Mouse (Mus musculus) intestine, postnatal 0 days (tissue): ENCODE data around the gene Pink1. TPM values are rescaled to one million over a fixed set of nuclear protein-coding genes. Genes with fewer than 3 reads are reported as not detected.

ENCODE experiments used
- ATAC-seq: fragments of 200-750 bp; cut with Nextera tagmentation; 2 replicates; pipeline ENCODE4 v1.8.0; 2017; ENCODE audit warnings: mild to moderate bottlenecking, moderate TSS enrichment, moderate library complexity
- H3K27ac ChIP-seq: fragments of 300-500 bp; sonication (generic); 2 replicates; pipeline ENCODE4 v1.5.1; 2014; ENCODE audit warnings: mild to moderate bottlenecking, low read depth, low read length, moderate library complexity
- H3K27me3 ChIP-seq: fragments of 300-500 bp; sonication (generic); replicated peaks from 2 replicates; pipeline ENCODE4 v1.6.1; 2014; ENCODE audit warnings: low read length, mixed read lengths; ENCODE audit not compliant: control insufficient read depth, insufficient read depth
- H3K36me3 ChIP-seq: fragments of 300-500 bp; sonication (generic); 2 replicates; pipeline ENCODE4 v1.6.1; 2014; ENCODE audit warnings: mild to moderate bottlenecking, moderate library complexity; ENCODE audit not compliant: control insufficient read depth, insufficient read depth
- H3K4me1 ChIP-seq: fragments of 300-500 bp; sonication (generic); replicated peaks from 2 replicates; pipeline ENCODE4 v1.6.1; 2014; ENCODE audit warnings: antibody characterized with exemption, low read length, mixed read lengths; ENCODE audit not compliant: control insufficient read depth, insufficient read depth
- H3K4me2 ChIP-seq: fragments of 300-500 bp; sonication (generic); replicated peaks from 2 replicates; pipeline ENCODE4 v1.6.1; 2014; ENCODE audit warnings: low read depth, mild to moderate bottlenecking, moderate library complexity
- H3K4me3 ChIP-seq: fragments of 300-500 bp; sonication (generic); 2 replicates; pipeline ENCODE4 v1.5.1; 2014; ENCODE audit warnings: low read depth, low read length
- H3K9ac ChIP-seq: fragments of 300-500 bp; sonication (generic); 2 replicates; pipeline ENCODE4 v1.6.1; 2014; ENCODE audit warnings: mild to moderate bottlenecking, low read depth, low read length
- H3K9me3 ChIP-seq: fragments of 300-500 bp; sonication (generic); 2 replicates; pipeline ENCODE4 v1.6.1; 2016; ENCODE audit warnings: mixed run types; ENCODE audit not compliant: control insufficient read depth
- CTCF ChIP-seq: sonication (generic); IDR thresholded peaks from 2 replicates; pipeline ENCODE4 v1.5.1; 2016; ENCODE audit warnings: low read depth, mild to moderate bottlenecking, control low read depth, antibody characterized with exemption, moderate library complexity
- WGBS: fragments of 180-500 bp; shearing (Covaris S2); extraction: QIAGEN DNeasy Blood & Tissue Kit; methylation state at CpG from one replicate; pipeline ENCODE4 v1.1.7; 2014; 5-methylcytosine and 5-hydroxymethylcytosine counted together
- polyA plus RNA-seq: library from polyadenylated mRNA; unstranded; fragments of >200 nt; fragmentation: Nextera tagmentation; extraction: Ambion mirVana; gene quantifications from 2 replicates; pipeline ENCODE4 v1.2.1, GENCODE M21; 2015

Gene Pink1
- polyA plus RNA-seq, 1 experiment from 2014 or later = 65.8 TPM

- H3K4me1 ChIP-seq = peaks cover 4% of the 10 kb centered on the region; the same call in 1 of the 2 replicates
- ATAC-seq = peak; percentile 99
- peaks cover 22% of the 10 kb centered on the region for H3K36me3 ChIP-seq
- TF ChIP-seq CTCF = peak; percentile 26; the same call in 1 of the 2 replicates
- H3K4me2 ChIP-seq = peak within 1 kb of the TSS; percentile 89
- under 1% methylated on average over 63 of the region's 64 CpGs for WGBS
- H3K4me3 ChIP-seq = peak within 1 kb of the TSS; percentile 79
- no peaks in the 10 kb centered on the region for H3K27me3 ChIP-seq
- H3K9me3 ChIP-seq = no peaks in the 10 kb centered on the region
- H3K27ac ChIP-seq = no peak within 1 kb of the TSS
- H3K9ac ChIP-seq = peak within 1 kb of the TSS; percentile 75
These were observed 21.6 kb downstream of the Pink1 start, which contains the start of gene Ddost for GRCm38 (mm10) chr4:138304340-138305104. TSS of gene Ddost (plus strand) at chr4:138304730.

DNA sequence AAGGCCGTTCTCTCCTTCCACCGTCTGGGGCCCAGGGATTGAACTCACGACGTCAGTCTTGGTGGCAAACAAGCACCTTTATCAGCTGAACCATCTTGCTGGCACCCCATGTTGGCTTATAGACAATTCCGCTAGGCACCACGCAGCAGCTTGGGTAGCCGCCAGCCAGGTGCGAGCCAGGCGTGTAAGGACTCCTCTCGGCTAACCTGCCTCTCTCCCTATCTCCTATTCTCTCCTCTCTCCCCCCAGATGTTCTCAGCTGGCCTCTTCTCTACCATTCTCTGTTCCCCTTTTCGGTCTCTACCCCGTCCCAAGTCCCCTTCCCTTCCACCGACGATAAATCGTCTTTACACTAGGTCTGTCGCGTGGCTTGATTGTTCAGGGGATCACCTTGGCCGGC, 22.4 kb downstream of the Pink1 start:
- Histone ChIP-seq H3K4me2 (peak overlapping the region; percentile 89), H3K27ac (no peak overlapping the region), H3K9ac (peak overlapping the region; percentile 49), H3K4me3 (peak overlapping the region; percentile 79), H3K9me3 (no peaks in the 10 kb centered on the region), H3K27me3 (no peaks in the 10 kb centered on the region), H3K36me3 (peaks cover 14% of the 10 kb centered on the region), H3K4me1 (peaks cover 4% of the 10 kb centered on the region; the same call in 1 of the 2 replicates)
- TF ChIP-seq CTCF = no peak
- WGBS = 9% methylated on average over 18 of the region's 18 CpGs
- no peak for ATAC-seq

GRCm38 (mm10) chr4:138303011-138303410, 23.1 kb downstream of the Pink1 start:
- no peak for ATAC-seq
- Histone ChIP-seq H3K27ac (no peak overlapping the region), H3K9ac (no peak overlapping the region), H3K36me3 (peaks cover 9% of the 10 kb centered on the region), H3K4me2 (no peak overlapping the region; the same call in 1 of the 2 replicates), H3K4me3 (no peak overlapping the region), H3K9me3 (no peaks in the 10 kb centered on the region), H3K4me1 (peaks cover 4% of the 10 kb centered on the region; the same call in 1 of the 2 replicates), H3K27me3 (no peaks in the 10 kb centered on the region)
- 77% methylated on average over 3 of the region's 3 CpGs for WGBS
- TF ChIP-seq CTCF = no peak

DNA sequence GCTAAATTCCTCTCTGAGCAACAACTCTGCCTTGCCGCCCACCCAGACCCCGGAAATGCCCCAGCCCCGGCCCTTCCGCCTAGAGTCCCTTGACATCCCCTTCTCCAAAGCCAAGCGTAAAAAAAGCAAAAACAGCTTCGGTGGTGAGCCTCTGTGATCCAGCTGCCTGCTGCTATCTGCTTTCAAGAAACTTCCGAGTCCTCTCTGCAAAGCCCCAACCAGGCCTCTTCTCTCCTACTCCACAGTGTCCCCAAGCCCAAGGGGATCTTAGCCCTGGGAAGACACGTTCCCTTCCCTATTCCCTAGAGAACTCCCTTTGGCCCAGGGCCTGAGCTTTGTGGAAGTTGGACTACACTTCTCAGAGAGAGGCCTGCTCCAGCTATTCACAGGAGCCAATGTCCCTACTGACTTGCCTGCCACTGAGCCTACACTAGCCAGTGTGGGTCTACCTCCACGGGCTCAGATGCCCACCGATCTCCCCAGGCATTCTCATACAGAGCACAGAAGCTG, 24.8 kb downstream of the Pink1 start:
- no peaks in the 10 kb centered on the region for H3K9me3 ChIP-seq
- no peak for TF ChIP-seq CTCF
- no peak overlapping the region for H3K9ac ChIP-seq
- H3K36me3 ChIP-seq = no peaks in the 10 kb centered on the region
- ATAC-seq = no peak
- H3K27me3 ChIP-seq = no peaks in the 10 kb centered on the region
- H3K4me2 ChIP-seq = no peak overlapping the region
- H3K4me3 ChIP-seq = no peak overlapping the region
- H3K27ac ChIP-seq = no peak overlapping the region
- H3K4me1 ChIP-seq = peaks cover 4% of the 10 kb centered on the region; the same call in 1 of the 2 replicates
- 81% methylated on average over 10 of the region's 10 CpGs for WGBS

DNA sequence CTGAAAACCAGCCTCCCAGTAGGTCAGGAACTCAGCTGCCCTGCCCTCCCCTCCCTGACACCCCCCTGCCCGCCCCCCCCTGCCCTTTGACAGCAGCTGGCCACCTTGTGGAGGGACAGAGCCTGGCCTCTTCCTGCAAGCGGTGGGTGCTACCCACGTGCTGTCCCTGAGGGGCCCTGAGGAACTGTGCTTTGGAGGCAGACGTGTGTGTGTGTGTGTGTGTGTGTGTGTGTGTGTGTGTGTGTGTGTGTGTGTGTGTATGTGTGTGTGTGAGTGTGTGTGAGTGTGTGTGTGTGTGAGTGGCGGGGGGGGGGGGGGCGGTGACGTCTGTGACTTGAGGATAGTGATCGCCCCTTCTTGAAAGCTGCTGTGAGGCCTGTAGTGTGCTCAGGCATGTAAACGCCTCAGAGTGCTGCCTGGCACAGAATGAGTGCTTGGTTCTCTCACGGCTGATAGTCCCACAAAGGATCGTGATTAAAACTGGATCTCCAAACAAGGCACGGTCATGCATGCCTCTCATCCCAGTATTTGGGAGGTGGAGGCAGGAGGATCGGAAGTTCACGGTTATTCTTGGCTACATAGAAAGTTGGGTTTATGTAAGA, 32.1 kb downstream of the Pink1 start:
- no peaks in the 10 kb centered on the region for H3K9me3 ChIP-seq
- no peak overlapping the region for H3K27ac ChIP-seq
- no peaks in the 10 kb centered on the region for H3K27me3 ChIP-seq
- H3K36me3 ChIP-seq = no peaks in the 10 kb centered on the region
- 88% methylated on average over 13 of the region's 14 CpGs for WGBS
- H3K9ac ChIP-seq = no peak overlapping the region
- no peak for TF ChIP-seq CTCF
- H3K4me3 ChIP-seq = no peak overlapping the region
- peaks cover 3% of the 10 kb centered on the region; the same call in 1 of the 2 replicates for H3K4me1 ChIP-seq
- ATAC-seq = no peak
- no peak overlapping the region for H3K4me2 ChIP-seq

DNA sequence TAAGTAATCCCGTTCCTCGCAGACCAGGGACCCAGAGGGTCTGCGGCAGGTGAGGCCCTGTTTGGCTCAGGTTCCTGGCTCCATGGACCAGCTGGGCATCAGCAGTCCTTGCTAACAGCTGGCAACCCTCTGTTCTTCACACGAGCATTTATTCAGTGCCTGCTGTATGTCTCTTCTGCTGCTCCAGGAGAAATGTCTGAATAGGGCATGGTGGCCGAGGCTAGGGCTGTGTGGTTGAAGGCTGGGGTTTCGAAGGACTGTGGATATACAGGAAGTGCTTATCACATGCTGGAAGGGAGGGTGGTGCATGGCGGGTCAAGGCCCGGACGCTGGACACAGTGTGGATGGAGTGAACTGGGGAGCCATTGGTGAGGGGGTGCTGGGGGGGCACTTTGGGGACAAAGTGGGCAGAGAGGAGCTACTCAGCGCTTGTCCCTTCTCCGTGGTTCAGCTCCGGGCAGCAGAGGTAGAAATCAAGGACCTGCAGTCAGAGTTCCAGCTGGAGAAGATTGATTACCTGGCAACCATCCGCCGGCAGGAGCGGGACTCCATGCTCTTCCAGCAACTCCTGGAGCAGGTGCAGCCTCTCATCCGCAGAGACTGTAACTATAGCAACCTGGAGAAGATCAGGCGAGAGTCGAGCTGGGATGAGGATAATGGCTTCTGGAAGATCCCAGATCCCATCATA, 32.7 kb downstream of the Pink1 start:
- ATAC-seq = no peak
- Histone ChIP-seq H3K27me3 (no peaks in the 10 kb centered on the region), H3K9ac (no peak overlapping the region)

More for the DNA sequence above, 32.7 kb downstream of the Pink1 start:
- Histone ChIP-seq H3K27ac (no peak overlapping the region), H3K9me3 (no peaks in the 10 kb centered on the region), H3K4me3 (no peak overlapping the region), H3K36me3 (no peaks in the 10 kb centered on the region), H3K4me1 (peaks cover 3% of the 10 kb centered on the region; the same call in 1 of the 2 replicates), H3K4me2 (no peak overlapping the region)
- 77% methylated on average over 17 of the region's 18 CpGs for WGBS
- TF ChIP-seq CTCF = no peak
